Mouse (Mus musculus) hindbrain, embryonic 15.5 days (tissue): ENCODE results near the gene Mia3. TPM values are rescaled to one million over a fixed set of nuclear protein-coding genes. Genes with fewer than 3 reads are reported as not detected.
"Not testable (repeated sequence)": the region's sequence is repeated elsewhere in the genome, so short reads cannot be mapped to it uniquely, and the experiment has no call there.

Experiments
- ATAC-seq: fragments of 200-750 bp; cut with Nextera tagmentation; 2 replicates; pipeline ENCODE4 v1.8.0; 2017; ENCODE audit warnings: low read depth, moderate number of reproducible peaks, moderate TSS enrichment; ENCODE audit not compliant: low FRiP score
- H3K27ac ChIP-seq: fragments of 300-500 bp; sonication (generic); replicated peaks from 2 replicates; pipeline ENCODE4 v1.5.1; 2015; ENCODE audit warnings: mild to moderate bottlenecking, inconsistent platforms
- H3K27me3 ChIP-seq: fragments of 300-500 bp; sonication (generic); 2 replicates; pipeline ENCODE4 v1.6.1; 2015; ENCODE audit warnings: control low read depth, inconsistent platforms
- H3K36me3 ChIP-seq: fragments of 300-500 bp; sonication (generic); 2 replicates; pipeline ENCODE4 v1.6.1; 2015; ENCODE audit warnings: control low read depth, inconsistent platforms
- H3K4me1 ChIP-seq: fragments of 300-500 bp; sonication (generic); replicated peaks from 2 replicates; pipeline ENCODE4 v1.6.1; 2015; ENCODE audit warnings: control low read depth, inconsistent platforms
- H3K4me2 ChIP-seq: fragments of 300-500 bp; sonication (generic); 2 replicates; pipeline ENCODE4 v1.6.1; 2015; ENCODE audit warnings: moderate library complexity, mild to moderate bottlenecking, inconsistent platforms
- H3K4me3 ChIP-seq: fragments of 300-500 bp; sonication (generic); 2 replicates; pipeline ENCODE4 v1.5.1; 2015; ENCODE audit warnings: mild to moderate bottlenecking, inconsistent platforms
- H3K9ac ChIP-seq: fragments of 300-500 bp; sonication (generic); 2 replicates; pipeline ENCODE4 v1.6.1; 2015; ENCODE audit warnings: inconsistent platforms
- H3K9me3 ChIP-seq: fragments of 300-500 bp; sonication (generic); 2 replicates; pipeline ENCODE4 v1.6.1; 2016; ENCODE audit warnings: control low read depth, inconsistent platforms
- WGBS: fragments of 180-500 bp; shearing (Covaris S2); methylation state at CpG from one replicate; pipeline ENCODE4 v1.1.7; 2015; 5-methylcytosine and 5-hydroxymethylcytosine counted together
- polyA plus RNA-seq: library from polyadenylated mRNA; unstranded; fragments of >200 nt; fragmentation: Nextera tagmentation; extraction: Ambion mirVana; gene quantifications from 2 replicates; pipeline ENCODE4 v1.2.1, GENCODE M21; 2015

Gene Mia3
- polyA plus RNA-seq: 109 and 113 TPM in 2 replicates

DNA sequence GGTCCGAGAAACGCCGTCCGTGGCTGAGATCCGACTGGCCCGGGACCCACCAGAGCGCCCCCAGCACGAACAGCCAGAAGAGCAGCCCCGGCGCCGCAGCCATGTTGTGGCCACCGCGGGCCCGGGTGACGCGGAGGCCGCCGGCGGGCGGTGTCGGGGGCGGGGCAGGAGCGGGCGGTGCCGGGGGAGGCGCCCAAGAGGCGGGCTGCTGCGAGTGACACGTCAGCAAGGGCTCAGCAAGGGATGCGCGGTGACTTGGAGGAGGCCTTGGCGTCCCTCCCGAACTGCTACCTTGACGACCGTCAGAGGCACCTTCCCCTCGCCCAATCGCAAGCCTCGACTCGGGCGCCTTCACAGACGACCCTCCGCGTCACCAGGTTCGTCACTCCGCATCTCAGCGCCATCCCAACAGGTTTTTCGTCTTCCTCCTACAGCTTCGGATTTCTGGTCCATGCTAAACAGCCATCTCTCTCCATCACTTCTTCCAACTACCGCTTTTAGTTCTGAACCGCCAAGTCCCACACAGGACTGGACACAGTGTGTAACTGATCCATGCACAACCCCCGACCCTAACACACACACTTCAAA is at the start of gene Mia3:
Gene Mia3, minus strand, starts transcription at position 127 of the 588 bp plus-strand sequence.
- Histone ChIP-seq H3K9ac (peak within 1 kb of the TSS; percentile 84), H3K27me3 (no peaks in the 10 kb centered on the region), H3K36me3 (peaks cover 2% of the 10 kb centered on the region; the same call in 1 of the 2 replicates), H3K27ac (peak within 1 kb of the TSS; percentile 77), H3K4me3 (peak within 1 kb of the TSS; percentile 98), H3K4me2 (peak within 1 kb of the TSS; percentile 97), H3K4me1 (peaks cover 19% of the 10 kb centered on the region), H3K9me3 (no peaks in the 10 kb centered on the region)
- under 1% methylated on average over 51 of the region's 51 CpGs for WGBS
- ATAC-seq: peak; percentile 99

DNA sequence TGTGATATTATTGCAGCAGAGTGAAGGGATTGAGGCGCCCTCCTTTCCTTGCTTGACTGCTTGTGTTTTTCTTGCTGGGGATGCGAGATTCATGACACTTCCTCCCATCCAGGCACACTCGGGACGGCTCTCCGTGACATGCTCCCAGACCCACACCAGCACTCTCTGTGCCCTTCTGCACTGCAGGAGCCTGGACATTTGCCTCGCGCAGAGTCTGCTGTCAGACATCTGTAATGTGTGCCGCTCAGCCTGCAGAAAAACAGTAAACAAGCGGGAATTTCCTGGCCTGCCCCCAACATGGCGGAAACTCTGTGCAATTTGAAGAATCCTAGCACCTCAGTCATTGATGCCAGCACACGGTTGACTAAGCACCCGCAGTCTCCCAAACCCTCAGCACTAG is 48.5 kb upstream of the Mia3 start, which contains the start of gene Hhipl2:
Gene Hhipl2, plus strand, starts transcription at position 343 of the 400 bp plus-strand sequence.
- Histone ChIP-seq H3K27me3 (no peaks in the 10 kb centered on the region), H3K4me3 (no peak within 1 kb of the TSS), H3K4me2 (no peak within 1 kb of the TSS), H3K4me1 (no peaks in the 10 kb centered on the region), H3K36me3 (no peaks in the 10 kb centered on the region), H3K27ac (no peak within 1 kb of the TSS), H3K9me3 (no peaks in the 10 kb centered on the region), H3K9ac (no peak within 1 kb of the TSS)
- ATAC-seq: no peak
- WGBS: 74% methylated on average over 12 of the region's 12 CpGs

DNA sequence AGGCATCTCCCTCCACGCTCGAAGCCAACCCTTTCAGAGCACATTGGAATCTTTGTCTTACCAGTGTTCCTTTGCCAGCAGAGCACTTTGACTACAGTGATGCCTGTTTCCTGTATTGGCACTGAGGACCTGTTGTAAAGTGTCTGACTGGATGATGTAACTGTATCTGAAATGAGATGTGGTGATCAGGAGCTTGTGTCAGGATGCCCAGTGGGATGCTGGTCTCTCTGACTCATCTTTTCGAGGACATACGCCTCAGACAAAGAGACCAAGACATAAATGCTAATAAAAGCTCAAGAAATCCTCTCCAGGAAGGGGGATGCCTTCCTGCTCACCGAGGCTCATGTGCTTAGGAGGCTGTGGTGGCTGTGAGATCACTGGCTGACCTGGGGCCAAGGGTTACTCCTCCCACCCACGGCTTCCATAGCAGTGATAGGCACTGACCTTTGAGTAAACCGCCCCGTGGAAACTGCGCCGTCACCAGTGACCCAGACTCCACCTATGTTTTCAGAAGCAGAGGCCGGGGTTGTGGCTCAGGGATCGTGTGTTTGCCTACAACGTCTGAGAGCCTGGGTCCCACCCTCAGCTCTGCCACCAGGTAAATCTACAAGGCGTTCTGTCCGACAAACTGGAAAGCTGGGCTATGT is 44.9 kb upstream of the Mia3 start:
- Histone ChIP-seq H3K4me2 (no peak overlapping the region), H3K9ac (no peak overlapping the region), H3K4me3 (no peak overlapping the region), H3K27ac (no peak overlapping the region), H3K4me1 (no peaks in the 10 kb centered on the region), H3K36me3 (peaks cover 22% of the 10 kb centered on the region), H3K9me3 (no peaks in the 10 kb centered on the region), H3K27me3 (no peaks in the 10 kb centered on the region)
- ATAC-seq: no peak
- 89% methylated on average over 15 of the region's 15 CpGs for WGBS

- 96% methylated on average over 3 of the region's 3 CpGs for WGBS
- peaks cover 59% of the 10 kb centered on the region for H3K36me3 ChIP-seq
- H3K27ac ChIP-seq: no peak overlapping the region
Measured at GRCm38 (mm10) chr1:183403396-183403795, 34.0 kb upstream of the Mia3 start.

GRCm38 (mm10) chr1:183388426-183389406 is 19.4 kb upstream of the Mia3 start, which contains the start of gene Taf1a:
TSS of gene Taf1a (plus strand) at chr1:183388981.
- ATAC-seq: peak; percentile 99
- Histone ChIP-seq H3K4me3 (peak within 1 kb of the TSS; percentile 72), H3K36me3 (peaks cover 2% of the 10 kb centered on the region; the same call in 1 of the 2 replicates), H3K9ac (peak within 1 kb of the TSS; percentile 47), H3K9me3 (no peaks in the 10 kb centered on the region), H3K4me2 (peak within 1 kb of the TSS; percentile 73), H3K4me1 (peaks cover 18% of the 10 kb centered on the region), H3K27ac (peak within 1 kb of the TSS; percentile 78), H3K27me3 (peaks cover 27% of the 10 kb centered on the region)
- WGBS: 5% methylated on average over 44 of the region's 44 CpGs

More at GRCm38 (mm10) chr1:183403396-183403795, 34.0 kb upstream of the Mia3 start:
- ATAC-seq: no peak
- H3K27me3 ChIP-seq: no peaks in the 10 kb centered on the region
- H3K4me3 ChIP-seq: no peak overlapping the region
- H3K9ac ChIP-seq: no peak overlapping the region
- no peaks in the 10 kb centered on the region for H3K9me3 ChIP-seq
- no peaks in the 10 kb centered on the region for H3K4me1 ChIP-seq
- H3K4me2 ChIP-seq: no peak overlapping the region

- H3K9me3 ChIP-seq, H3K9ac ChIP-seq, H3K27ac ChIP-seq, H3K4me2 ChIP-seq, H3K36me3 ChIP-seq, H3K4me3 ChIP-seq, ATAC-seq: not testable (repeated sequence)
- Histone ChIP-seq H3K4me1 (peaks cover 18% of the 10 kb centered on the region), H3K27me3 (peaks cover 27% of the 10 kb centered on the region)
- 95% methylated on average over 3 of the region's 3 CpGs for WGBS
Measured at GRCm38 (mm10) chr1:183387421-183387820, 18.1 kb upstream of the Mia3 start.

DNA sequence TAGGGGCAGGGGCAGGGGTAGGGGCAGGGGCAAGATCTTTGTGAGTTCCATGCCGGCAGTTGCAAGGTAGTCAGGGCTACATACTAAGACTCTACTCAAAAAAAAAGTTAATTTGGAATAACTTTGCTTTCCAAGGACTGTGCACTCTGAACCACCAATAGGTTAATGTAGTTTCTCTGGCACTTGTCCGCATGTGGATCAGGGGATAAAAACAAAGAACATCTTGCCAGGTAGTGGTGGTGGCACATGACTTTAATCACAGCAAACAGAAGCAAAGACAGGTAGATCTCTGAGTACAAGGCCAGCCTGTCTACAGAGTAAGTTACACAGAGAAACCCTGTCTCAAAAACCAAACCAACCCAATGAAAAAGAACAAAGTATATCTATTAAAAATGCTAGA is 13.3 kb upstream of the Mia3 start:
- no peaks in the 10 kb centered on the region for H3K9me3 ChIP-seq
- no peak overlapping the region for H3K9ac ChIP-seq
- 94% methylated on average over 2 of the region's 2 CpGs for WGBS

DNA sequence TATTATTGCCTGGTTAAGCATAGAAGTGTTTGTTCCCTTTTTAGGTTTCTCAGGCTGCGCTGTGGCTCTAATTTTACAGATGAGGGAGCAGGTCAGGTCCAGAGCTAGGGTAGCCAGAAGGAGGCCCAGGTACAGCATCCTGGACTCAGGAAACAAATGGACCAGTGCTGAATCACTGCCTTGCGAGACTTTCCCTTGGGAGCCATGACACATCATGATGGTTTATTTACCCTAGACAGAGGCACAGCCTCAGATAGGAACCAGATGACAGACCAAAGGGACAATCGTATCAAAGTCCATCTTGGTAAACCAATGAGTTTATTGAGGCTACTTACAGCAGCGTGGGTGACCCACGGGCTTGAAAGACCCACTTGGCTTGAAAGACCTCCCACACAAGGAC is 12.5 kb upstream of the Mia3 start:
- 81% methylated on average over 5 of the region's 5 CpGs for whole genome bisulfite sequencing
- Histone ChIP-seq H3K4me1 (no peaks in the 10 kb centered on the region), H3K4me3 (no peak overlapping the region), H3K27me3 (peaks cover 25% of the 10 kb centered on the region), H3K27ac (no peak overlapping the region), H3K36me3 (no peaks in the 10 kb centered on the region), H3K4me2 (no peak overlapping the region), H3K9ac (no peak overlapping the region), H3K9me3 (no peaks in the 10 kb centered on the region)
- no peak for ATAC-seq

More for the DNA sequence above, 13.3 kb upstream of the Mia3 start:
- no peak for ATAC-seq
- Histone ChIP-seq H3K4me1 (no peaks in the 10 kb centered on the region), H3K27ac (no peak overlapping the region), H3K4me3 (no peak overlapping the region), H3K27me3 (peaks cover 32% of the 10 kb centered on the region), H3K4me2 (no peak overlapping the region), H3K36me3 (no peaks in the 10 kb centered on the region)

DNA sequence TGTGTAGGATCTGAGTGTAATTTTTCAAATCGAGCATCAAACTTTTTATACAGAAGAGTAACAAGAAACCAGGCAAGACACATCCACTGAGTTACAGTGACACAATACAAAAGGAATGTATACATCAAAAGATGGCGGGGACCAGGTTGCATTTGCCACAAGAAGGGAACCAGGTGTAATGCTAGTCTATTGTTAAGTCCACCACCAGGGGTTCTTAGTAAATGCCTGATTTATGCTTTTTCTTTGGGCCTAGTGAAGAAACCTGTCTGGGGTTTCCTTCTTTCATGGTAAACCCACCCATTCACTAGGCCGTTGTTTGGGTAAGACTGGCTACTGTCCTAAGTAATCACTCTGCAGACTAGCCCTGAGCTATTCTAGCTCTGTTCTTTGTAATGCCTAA is 10.0 kb upstream of the Mia3 start:
- H3K9me3 ChIP-seq, H3K27me3 ChIP-seq, H3K4me2 ChIP-seq, H3K4me1 ChIP-seq, H3K36me3 ChIP-seq, H3K27ac ChIP-seq, H3K9ac ChIP-seq, ATAC-seq, H3K4me3 ChIP-seq: not testable (repeated sequence)
- WGBS: 88% methylated on average over 3 of the region's 3 CpGs

DNA sequence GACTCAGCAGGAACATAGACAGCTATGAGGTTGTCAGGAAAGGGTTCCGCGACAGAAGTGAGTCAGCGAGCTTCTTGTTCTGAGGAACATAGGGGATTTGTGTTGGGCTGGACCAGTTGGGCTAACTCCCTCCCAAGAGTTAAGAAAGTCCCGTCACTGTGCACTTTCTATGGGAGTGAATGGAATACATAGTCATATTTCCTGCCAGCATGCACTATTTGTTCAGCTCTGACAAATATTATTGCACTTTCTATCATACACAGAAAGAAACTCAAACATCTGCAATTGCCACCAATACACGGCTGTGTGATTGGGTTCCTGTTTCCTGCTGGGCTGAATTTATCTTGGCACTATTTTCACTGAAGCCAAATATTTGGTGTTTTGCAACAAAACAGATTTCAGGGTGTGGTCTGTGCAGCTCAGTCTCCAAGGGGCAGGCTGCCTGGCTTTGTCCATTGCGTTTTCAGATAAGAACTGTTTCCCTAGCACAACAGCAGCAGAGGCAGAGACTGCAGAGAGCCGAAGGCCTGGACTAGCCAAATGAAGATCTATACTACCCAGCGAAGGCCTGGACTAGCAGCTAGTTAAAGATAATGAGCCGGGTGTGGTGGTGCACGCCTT is 9.1 kb upstream of the Mia3 start:
- Histone ChIP-seq H3K4me1 (no peaks in the 10 kb centered on the region), H3K9ac (no peak overlapping the region), H3K4me2 (no peak overlapping the region), H3K36me3 (no peaks in the 10 kb centered on the region), H3K9me3 (no peaks in the 10 kb centered on the region), H3K4me3 (no peak overlapping the region), H3K27ac (no peak overlapping the region), H3K27me3 (peaks cover 8% of the 10 kb centered on the region; the same call in 1 of the 2 replicates)
- 86% methylated on average over 10 of the region's 10 CpGs for WGBS
- ATAC-seq: no peak

GRCm38 (mm10) chr1:183377045-183377444 is 7.7 kb upstream of the Mia3 start:
- no peaks in the 10 kb centered on the region for H3K36me3 ChIP-seq
- 81% methylated on average over 4 of the region's 4 CpGs for WGBS
- no peak for ATAC-seq

More at GRCm38 (mm10) chr1:183377045-183377444, 7.7 kb upstream of the Mia3 start:
- no peaks in the 10 kb centered on the region for H3K4me1 ChIP-seq
- H3K9me3 ChIP-seq: no peaks in the 10 kb centered on the region
- no peak overlapping the region for H3K27ac ChIP-seq
- H3K4me2 ChIP-seq: no peak overlapping the region
- H3K27me3 ChIP-seq: peaks cover 6% of the 10 kb centered on the region; the same call in 1 of the 2 replicates
- no peak overlapping the region for H3K4me3 ChIP-seq
- H3K9ac ChIP-seq: no peak overlapping the region
